Mouse (Mus musculus) myocyte (in vitro differentiated cells): ENCODE measurements around the gene Pknox2. TPM values are rescaled to one million over a fixed set of nuclear protein-coding genes. Genes with fewer than 3 reads are reported as not detected.

ENCODE experiments used
- H3K27me3 ChIP-seq: one replicate; pipeline ENCODE4 v1.6.1; 2011; ENCODE audit not compliant: control insufficient read depth, insufficient read depth, insufficient read length
- H3K36me3 ChIP-seq: one replicate; pipeline ENCODE4 v1.6.1; 2011; ENCODE audit not compliant: control insufficient read depth, insufficient read depth
- H3K4me2 ChIP-seq: one replicate; pipeline ENCODE4 v1.6.1; 2011; ENCODE audit warnings: low read depth, control low read depth
- H3K4me3 ChIP-seq: one replicate; pipeline ENCODE4 v1.5.1; 2011; ENCODE audit warnings: mild to moderate bottlenecking, control low read depth, moderate library complexity
- H3K79me2 ChIP-seq: one replicate; pipeline ENCODE4 v1.6.1; 2011; ENCODE audit not compliant: control insufficient read depth, insufficient read depth
- H3ac ChIP-seq: one replicate; pipeline ENCODE4 v1.6.1; 2011; ENCODE audit not compliant: control insufficient read depth, insufficient read length
- CEBPB ChIP-seq: IDR thresholded peaks from 2 replicates; pipeline ENCODE4 v1.6.1; 2011; ENCODE audit warnings: mild to moderate bottlenecking, moderate library complexity; ENCODE audit not compliant: poor library complexity, insufficient read depth, severe bottlenecking
- E2F4 ChIP-seq: IDR thresholded peaks from one replicate; pipeline ENCODE4 v1.6.1; 2011; ENCODE audit warnings: mild to moderate bottlenecking, control low read depth, moderate library complexity; ENCODE audit not compliant: insufficient read depth
- MAX ChIP-seq: IDR thresholded peaks from one replicate; pipeline ENCODE4 v1.6.1; 2011; ENCODE audit warnings: low read depth, mild to moderate bottlenecking, control low read depth
- MYOD1 ChIP-seq, 3 experiments: IDR thresholded peaks; one replicate each; pipeline ENCODE4 v1.6.1; 2011; ENCODE audit warnings: control low read depth in 2 of 3, low read depth in 2 of 3, mild to moderate bottlenecking in 2 of 3, moderate library complexity in 1 of 3; ENCODE audit not compliant: insufficient read length in 2 of 3, control insufficient read depth in 1 of 3
- MYOG ChIP-seq, 3 experiments: IDR thresholded peaks; one replicate each; pipeline ENCODE4 v1.6.1; 2011; ENCODE audit warnings: control low read depth in 2 of 3, low read depth in 2 of 3, mild to moderate bottlenecking in 2 of 3; ENCODE audit not compliant: insufficient read length in 2 of 3, control insufficient read depth in 1 of 3, insufficient read depth in 1 of 3
- POLR2A ChIP-seq: IDR thresholded peaks from one replicate; pipeline ENCODE4 v1.6.1; 2011; ENCODE audit warnings: low read depth, mild to moderate bottlenecking, control low read depth, moderate library complexity; ENCODE audit not compliant: insufficient read length
- POLR2AphosphoS2 ChIP-seq: IDR thresholded peaks from one replicate; pipeline ENCODE4 v1.6.1; 2011; ENCODE audit warnings: low read depth, control low read depth; ENCODE audit not compliant: insufficient read length
- REST ChIP-seq: IDR thresholded peaks from one replicate; pipeline ENCODE4 v1.6.1; 2011; ENCODE audit warnings: mild to moderate bottlenecking, control low read depth, moderate library complexity; ENCODE audit not compliant: insufficient read depth, insufficient read length
- SRF ChIP-seq: IDR thresholded peaks from one replicate; pipeline ENCODE4 v1.6.1; 2011; ENCODE audit warnings: low read depth; ENCODE audit not compliant: control insufficient read depth, insufficient read length
- TCF12 ChIP-seq: IDR thresholded peaks from one replicate; pipeline ENCODE4 v1.6.1; 2011; ENCODE audit warnings: mild to moderate bottlenecking, control low read depth; ENCODE audit not compliant: poor library complexity, insufficient read depth, severe bottlenecking
- TCF3 ChIP-seq: IDR thresholded peaks from one replicate; pipeline ENCODE4 v1.6.1; 2011; ENCODE audit warnings: low read depth, control low read depth; ENCODE audit not compliant: insufficient read length
- USF1 ChIP-seq: IDR thresholded peaks from one replicate; pipeline ENCODE4 v1.6.1; 2011; ENCODE audit warnings: low read depth, mild to moderate bottlenecking, control low read depth, moderate library complexity
- polyA plus RNA-seq: library from polyadenylated mRNA; unstranded; fragments of >200 nt; fragmentation: generic; extraction: Trizol; gene quantifications from one replicate; pipeline ENCODE4 v1.2.1, GENCODE M21; 2012; ENCODE audit warnings: missing spikeins

Gene Pknox2
- polyA plus RNA-seq, 1 experiment = 20.4 TPM

DNA sequence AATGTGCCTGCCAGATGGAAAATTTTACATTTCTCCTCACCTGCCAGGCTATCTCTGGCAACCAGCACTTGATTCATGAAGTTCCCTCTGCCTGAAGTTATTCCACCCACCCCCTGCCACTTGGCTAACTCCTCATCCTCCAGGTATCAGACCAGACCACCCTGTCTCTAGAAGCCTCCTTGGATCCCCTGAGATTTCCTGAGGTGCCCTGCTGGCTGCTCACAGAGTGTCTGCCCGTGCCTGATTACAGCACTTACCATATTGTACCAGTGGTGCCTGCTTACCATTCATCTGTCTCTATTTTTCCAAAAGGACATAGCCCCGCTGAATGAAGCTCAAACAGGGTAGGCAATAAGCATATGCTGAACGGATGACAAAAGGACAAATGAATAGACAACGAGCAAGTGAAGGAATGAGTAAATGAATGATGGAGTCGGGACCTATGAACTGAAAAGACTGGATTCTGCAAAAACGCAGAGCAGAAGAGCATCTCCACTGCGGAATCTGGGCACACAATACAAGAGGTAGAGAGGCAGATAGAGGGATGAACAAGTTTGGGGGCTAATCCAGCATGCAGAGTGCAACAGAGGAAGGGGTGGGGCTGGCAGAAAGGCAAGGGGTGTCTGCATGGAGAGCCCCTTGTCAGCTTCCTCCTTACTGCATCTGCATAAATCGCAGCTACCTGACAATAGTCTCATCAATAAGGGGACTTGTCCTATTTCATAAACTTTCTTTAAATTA lies 80.3 kb downstream of the Pknox2 start:
- Histone ChIP-seq H3K4me2 (no peak overlapping the region), H3ac (no peak overlapping the region), H3K79me2 (no peaks in the 10 kb centered on the region), H3K27me3 (no peaks in the 10 kb centered on the region), H3K4me3 (no peak overlapping the region), H3K36me3 (no peaks in the 10 kb centered on the region)
- TF ChIP-seq POLR2A (no peak), SRF (no peak)

DNA sequence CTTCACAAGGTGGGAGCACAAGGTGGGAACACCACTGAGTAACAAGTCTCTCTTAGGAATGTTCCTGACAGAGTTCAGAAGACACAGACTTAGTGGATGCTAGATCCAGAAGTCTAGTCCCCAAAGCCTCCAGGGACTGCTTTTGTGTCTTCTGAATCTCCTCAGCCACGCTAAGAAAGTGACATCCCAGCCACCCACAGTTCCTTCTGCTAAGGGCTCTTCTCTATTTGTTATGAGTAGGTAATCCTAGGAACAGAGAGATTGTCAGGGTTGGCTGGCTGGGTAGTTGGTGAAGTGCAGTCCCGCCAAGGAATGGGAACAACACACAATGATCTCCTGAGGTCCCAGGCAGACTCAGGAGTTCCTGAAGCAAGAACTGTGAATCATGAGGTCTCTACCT lies 85.6 kb downstream of the Pknox2 start:
- Histone ChIP-seq H3K4me3 (no peak overlapping the region), H3ac (no peak overlapping the region), H3K27me3 (no peaks in the 10 kb centered on the region), H3K4me2 (no peak overlapping the region), H3K79me2 (no peaks in the 10 kb centered on the region), H3K36me3 (no peaks in the 10 kb centered on the region)
- TF ChIP-seq SRF (no peak), TCF3 (no peak), USF1 (no peak), MAX (no peak), E2F4 (no peak), REST (no peak), MYOG (IDR thresholded peaks at IDR 0.05; ENCODE audit: control insufficient read depth in 1 of 3, insufficient read depth in 1 of 3, insufficient read length in 2 of 3, low read depth in 2 of 3) (no peak), POLR2AphosphoS2 (no peak), MYOD1 (IDR thresholded peaks at IDR 0.05; ENCODE audit: control insufficient read depth in 1 of 3, insufficient read length in 2 of 3, low read depth in 2 of 3) (no peak), CEBPB (no peak), TCF12 (no peak), POLR2A (no peak)

DNA sequence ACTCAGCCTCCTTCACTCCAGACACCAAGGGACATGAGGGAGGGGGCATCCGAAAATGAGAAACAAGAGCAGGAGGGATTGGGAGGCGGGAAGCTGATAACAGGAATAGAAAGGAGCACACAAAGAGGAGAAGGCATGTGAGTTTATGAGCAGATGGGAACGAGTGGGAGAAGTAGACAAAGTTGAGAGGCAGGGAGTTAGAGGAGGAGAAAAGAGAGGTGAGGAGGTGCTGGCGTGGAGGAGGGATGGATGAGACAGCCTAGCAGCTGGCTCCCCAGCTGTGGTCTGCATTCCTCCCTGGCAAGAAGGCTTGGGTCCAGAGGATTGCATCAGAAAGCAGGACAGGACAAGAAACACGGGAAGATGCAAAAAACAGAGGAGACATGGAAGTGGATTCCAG lies 92.5 kb downstream of the Pknox2 start:
- Histone ChIP-seq H3ac (no peak overlapping the region), H3K4me2 (peak overlapping the region; percentile 65), H3K79me2 (no peaks in the 10 kb centered on the region), H3K4me3 (peak overlapping the region; percentile 6), H3K36me3 (peaks cover 4% of the 10 kb centered on the region), H3K27me3 (no peaks in the 10 kb centered on the region)
- TF ChIP-seq POLR2AphosphoS2 (peak; percentile 33), E2F4 (no peak), MAX (no peak), REST (no peak), MYOG (IDR thresholded peaks at IDR 0.05; ENCODE audit: control insufficient read depth in 1 of 3, insufficient read depth in 1 of 3, insufficient read length in 2 of 3, low read depth in 2 of 3) (peak; percentile 50 to 89 (median 63)), POLR2A (peak; percentile 25), TCF12 (peak; percentile 85), SRF (no peak), CEBPB (peak; percentile 91), USF1 (no peak), TCF3 (peak; percentile 72), MYOD1 (IDR thresholded peaks at IDR 0.05; ENCODE audit: control insufficient read depth in 1 of 3, insufficient read length in 2 of 3, low read depth in 2 of 3) (peak; percentile 77 to 96 (median 95))

DNA sequence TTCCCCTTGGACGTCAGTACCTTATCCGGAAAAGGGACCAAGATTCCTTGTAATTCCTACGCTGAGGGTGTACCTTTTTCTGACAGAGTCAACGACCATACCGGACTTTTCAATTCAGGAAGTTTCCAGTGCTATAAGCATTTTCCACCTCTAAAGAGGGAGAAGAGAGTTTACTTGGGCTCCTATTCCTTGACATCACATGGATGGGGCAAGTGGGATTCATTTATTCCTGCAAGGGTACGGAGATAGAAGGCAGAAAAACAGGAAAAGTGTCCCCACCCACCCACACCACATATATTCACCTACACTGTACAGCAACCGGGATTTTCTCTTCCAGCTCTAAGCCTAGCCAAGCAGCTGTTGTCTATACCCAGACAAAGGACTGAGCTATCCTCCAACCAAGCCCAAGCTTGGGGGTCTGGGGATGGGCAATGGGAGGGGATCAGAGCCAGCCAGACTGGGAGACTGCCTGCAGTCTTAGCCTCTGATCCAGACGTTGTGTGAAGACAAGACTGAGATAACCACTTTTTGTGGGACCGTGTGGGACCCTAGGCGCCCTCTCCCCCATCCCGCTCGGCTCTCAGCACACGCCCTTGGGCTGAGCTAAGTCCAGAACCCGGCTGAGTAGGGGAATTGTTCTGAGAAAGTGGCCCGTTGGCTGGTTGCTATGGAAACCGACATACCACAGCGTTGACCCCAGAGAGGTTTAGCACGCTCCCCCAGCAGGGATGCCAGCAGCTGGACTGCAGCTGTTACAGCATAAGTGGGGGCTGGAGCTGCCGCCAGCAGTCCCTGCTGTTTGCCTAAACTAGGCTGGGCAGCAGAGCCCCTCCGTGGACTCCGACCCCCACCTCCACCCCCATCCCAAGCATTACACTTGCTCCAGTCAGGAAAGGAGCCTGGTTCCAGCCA lies 93.3 kb downstream of the Pknox2 start:
- Histone ChIP-seq H3ac (no peak overlapping the region), H3K4me3 (peak overlapping the region; percentile 6), H3K36me3 (peaks cover 4% of the 10 kb centered on the region), H3K27me3 (no peaks in the 10 kb centered on the region), H3K4me2 (peak overlapping the region; percentile 65), H3K79me2 (peaks cover 3% of the 10 kb centered on the region)
- TF ChIP-seq REST (no peak), MAX (no peak), CEBPB (no peak), TCF12 (peak; percentile 95), USF1 (no peak), MYOG (IDR thresholded peaks at IDR 0.05; ENCODE audit: control insufficient read depth in 1 of 3, insufficient read depth in 1 of 3, insufficient read length in 2 of 3, low read depth in 2 of 3) (peak in 2 of 3 experiments; percentile 89 to 95), SRF (peak; percentile 46), TCF3 (peak; percentile 99), MYOD1 (IDR thresholded peaks at IDR 0.05; ENCODE audit: control insufficient read depth in 1 of 3, insufficient read length in 2 of 3, low read depth in 2 of 3) (peak; percentile 27 to 100 (median 100)), POLR2A (peak; percentile 41), E2F4 (no peak), POLR2AphosphoS2 (peak; percentile 56)
